Mouse (Mus musculus) cerebellum, postnatal 36 days (tissue): ENCODE results near the gene Syk.

Experiments
- DNase-seq, 2 experiments: peaks; one replicate each; pipeline ENCODE4 v3.0.0; 2021 to 2022; ENCODE audit warnings: mixed read lengths in 2 of 2

Gene Syk

GRCm38 (mm10) chr13:52569194-52569769, 13.7 kb upstream of the Syk start:
- DNase-seq, result no peak

DNA sequence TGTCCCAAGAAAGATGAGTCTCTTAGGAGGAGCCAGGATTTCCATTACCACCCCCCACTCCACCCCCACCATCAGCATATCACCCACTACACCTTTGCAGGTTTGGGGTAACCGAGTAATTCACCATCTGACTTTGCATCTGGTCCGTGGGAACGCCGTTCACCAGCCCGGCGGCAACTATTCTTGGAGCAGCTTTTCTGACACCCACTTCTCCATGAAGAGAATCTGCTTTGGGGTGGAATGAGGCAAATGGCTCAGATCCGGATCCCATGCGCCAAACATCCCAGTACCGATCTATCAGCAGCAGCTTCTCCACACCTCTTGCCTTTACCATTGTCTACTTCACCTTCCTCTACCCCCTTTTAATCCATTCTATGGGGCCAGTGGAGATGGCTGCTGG, 12.7 kb upstream of the Syk start:
- DNase-seq, result no peak

- DNase-seq, result no peak
Observed at GRCm38 (mm10) chr13:52571591-52572384, 11.2 kb upstream of the Syk start.

DNA sequence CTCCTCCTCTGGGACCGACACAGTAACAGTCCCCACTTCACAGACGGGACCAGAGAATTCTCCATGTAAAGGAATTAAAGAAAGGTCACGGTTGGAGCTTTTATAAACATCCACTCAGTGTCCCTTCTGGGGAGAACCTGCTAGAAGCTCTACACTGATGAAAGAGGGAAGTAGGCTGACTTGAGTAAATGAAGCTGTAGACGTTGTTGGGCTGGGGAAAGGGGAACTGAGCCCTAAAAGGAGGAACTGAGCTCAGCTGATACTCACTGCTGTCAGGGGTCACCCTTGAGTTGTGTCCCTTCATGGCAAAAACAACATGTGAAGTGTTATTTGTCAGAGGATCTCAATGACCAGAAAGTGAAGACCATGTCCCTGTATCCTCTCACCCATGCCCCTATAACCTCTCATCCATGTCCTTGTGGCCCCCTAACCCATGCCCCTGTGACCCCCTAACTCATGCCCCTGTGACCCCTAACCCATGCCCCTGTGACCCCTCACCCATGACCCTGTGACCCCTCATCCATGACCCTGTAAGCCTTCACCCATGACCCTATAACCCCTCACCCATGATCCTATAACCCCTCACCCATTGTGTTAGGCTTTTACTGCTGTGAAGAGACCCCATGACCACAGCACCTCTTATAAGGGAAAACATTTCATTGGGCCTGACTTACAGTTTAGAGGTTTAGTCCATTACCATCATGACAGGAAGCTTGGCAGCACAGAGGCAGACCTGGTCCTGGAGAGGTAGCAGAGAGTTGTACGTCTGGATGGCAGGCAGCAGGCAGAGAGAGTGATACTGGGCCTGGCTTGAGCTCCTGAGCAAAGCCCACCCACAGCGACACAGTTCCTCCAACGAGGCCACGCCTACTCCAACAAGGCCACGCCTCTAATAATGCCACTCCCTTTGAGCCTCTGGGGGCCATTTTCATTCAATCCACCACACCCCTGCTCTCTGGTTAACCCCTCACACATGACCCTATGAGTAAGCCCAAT, 10.2 kb upstream of the Syk start:
- no peak for DNase-seq

DNA sequence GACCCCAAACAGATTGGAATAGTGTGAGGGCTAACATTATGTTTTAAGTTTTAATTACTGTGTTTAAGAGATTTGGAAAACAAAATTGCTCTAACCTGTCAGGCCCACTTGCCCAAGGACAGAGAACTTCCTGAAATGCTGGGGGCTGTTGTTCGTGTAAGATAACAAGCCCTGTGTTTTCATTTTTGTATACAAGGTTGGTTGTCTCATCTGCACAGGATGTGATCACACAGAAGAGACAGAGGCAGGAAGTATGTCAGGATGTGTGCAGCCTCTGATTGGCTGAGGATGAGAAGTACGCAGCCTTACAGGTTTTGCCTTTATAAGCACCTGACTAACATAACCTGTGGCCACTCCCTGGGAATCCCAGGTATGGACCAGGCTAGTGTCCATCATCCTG, 8.7 kb upstream of the Syk start:
- DNase-seq, result no peak

DNA sequence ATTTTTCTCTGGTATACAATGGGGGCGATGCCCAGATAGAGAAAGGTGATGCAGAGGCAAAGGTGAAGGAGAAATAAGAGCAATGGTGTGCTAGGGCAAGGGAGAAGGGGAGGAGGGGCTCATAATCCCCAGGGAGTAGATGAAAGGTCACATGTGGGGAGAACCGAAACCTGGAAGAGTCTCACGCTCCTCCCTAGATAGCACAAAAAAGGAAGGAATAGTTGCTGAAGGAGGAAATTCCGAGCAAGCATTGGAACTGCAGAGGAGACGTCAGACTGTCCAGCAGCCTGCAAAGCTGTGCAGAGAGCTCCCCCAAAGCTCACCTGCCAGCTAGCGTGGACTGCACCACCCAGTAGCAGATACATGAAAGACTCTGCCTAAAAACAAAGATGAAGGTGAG, 7.5 kb upstream of the Syk start:
- DNase-seq, result no peak

DNA sequence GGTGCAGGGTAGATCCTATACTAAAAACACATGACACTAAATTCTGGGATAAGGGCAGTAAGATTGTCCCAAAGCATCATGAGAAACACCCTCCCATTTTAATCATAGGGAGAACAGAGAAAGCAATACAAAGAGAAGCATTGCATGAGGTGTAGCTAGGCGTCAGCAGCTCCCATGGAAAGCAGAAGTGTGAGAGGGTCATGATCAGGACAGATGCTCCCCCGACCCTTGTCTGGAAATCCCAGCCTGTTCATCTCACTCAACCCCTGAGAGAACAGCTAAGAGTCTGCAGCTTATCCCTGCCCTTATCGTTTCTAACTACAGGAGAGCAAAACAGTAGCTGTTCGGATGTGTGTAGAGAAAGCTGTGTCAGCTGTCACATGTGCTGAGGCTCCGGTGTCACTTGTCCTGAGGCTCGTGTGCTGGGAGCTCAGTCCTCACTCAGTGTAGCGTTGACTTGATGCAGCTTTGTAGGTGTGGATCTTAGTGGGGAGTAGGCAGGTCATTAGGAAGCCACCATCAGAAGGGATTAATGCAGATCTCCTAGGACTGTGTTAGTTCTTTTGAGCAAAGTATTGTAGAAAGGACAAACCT, 6.9 kb upstream of the Syk start:
- DNase-seq, result no peak

DNA sequence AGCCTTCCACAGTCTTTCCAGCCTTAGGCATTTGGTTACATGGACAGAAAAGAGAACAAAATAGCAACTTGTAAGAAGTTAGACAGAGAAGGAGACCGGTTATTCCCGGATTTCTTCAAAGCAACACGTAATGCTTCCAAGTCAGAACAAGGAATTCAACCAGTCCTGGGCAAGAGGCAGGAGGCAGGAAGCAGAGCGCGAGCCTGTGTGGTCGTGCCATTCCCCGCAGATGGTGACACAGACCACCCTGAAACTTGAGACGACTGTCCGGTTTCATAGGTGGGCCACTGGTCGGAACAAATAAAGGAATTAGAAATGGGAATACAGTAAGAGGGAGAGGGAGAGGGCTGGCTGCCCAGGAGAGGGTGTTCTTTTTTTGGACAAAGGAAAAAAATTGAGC, 6.1 kb upstream of the Syk start:
- no peak for DNase-seq

DNA sequence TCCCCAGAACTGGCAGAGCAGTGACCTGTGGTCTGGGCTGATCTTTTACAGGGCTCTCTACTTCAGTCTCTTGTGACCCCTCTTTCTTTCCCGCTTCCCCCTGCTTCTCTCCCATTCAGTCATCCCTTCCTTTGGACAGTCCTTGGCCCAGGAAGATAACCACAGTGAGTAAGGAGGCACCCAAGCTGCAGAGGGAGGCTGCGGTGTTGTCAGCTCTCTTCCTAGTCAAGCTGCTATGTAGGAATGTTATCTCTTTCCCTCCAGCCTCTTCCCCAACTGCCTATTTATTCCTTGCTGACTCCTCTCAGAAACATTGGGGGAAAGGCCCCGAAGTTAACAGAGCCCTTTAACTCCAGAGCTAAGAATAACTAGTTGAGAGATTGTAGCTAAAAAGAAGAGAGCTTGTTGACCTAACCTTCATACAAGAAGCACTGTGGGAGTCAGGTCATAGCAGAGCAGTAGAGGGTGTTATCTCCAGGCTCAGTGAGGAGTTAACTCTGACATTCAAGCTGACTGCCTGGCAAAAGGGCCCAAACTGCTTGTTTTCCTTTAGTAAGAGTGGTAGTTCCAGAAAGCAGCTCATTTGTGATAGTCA, 5.5 kb upstream of the Syk start:
- DNase-seq, result no peak

- no peak for DNase-seq
Observed at GRCm38 (mm10) chr13:52577939-52578338, 5.0 kb upstream of the Syk start.

- no peak for DNase-seq
Observed at GRCm38 (mm10) chr13:52578776-52579175, 4.2 kb upstream of the Syk start.

DNA sequence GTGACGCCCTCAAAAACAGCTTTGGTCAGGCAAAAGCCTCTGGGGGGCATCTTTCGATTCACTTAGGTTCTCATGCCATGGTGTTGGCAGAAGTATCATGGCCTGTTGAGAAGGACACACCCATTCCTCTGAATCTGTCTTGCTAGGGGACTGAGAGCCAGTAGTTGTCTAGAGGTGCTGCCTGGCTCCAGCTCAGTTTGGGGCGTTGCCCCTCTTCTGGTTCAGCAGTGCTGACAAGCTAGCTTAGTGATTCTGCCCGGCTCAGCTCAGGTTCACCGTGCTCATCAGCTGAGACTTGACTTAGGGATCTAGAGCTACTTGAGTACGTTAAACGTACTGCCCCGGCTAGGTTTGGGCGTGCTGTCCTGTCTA, 481 bp upstream of the Syk start:
- DNase-seq, result no peak

- DNase-seq, result no peak
Observed at GRCm38 (mm10) chr13:52583943-52584562, 1.1 kb downstream of the Syk start.

DNA sequence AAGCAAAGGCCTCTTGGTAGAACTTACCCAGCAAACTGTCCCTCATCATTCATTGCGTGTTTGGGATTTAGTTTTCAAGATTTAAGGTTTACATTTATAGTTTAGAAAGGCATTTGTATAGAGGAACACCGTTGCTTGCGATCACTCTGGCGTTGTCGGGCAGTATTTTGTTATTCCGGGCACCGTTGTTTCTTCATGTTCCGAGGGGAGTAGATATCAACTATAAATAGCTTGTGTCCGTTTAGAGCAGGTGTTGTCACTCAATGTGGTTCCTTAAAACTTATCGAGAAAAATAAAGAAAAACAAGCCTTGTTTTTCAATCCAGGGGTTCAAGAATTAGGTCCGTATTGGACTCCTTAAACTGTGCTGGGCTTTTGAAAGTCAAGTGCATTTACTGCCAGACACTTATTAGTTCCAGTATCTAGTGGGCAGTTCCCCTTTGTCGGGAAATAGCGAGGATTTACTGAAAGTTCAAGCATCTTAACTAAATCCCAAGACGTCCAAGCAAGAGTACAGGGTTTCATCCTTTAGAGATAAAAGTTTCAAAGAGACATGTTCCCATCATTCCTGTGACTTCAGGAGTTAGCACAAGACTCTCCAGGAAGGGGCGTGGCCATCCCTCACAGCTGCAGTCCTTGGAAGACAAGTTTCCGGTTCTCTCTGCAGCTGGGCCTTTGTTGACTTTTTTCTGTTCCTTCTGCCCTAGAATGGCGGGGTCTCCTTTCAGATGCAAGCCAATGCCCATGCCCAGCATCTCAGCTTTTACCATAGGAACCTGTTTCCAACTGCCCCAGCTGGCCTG, 1.9 kb downstream of the Syk start:
- DNase-seq, result no peak

GRCm38 (mm10) chr13:52587761-52588160, 4.8 kb downstream of the Syk start:
- no peak for DNase-seq

GRCm38 (mm10) chr13:52589043-52589442, 6.1 kb downstream of the Syk start:
- DNase-seq, result no peak

- DNase-seq, result no peak
Observed at GRCm38 (mm10) chr13:52591831-52592230, 8.9 kb downstream of the Syk start.

DNA sequence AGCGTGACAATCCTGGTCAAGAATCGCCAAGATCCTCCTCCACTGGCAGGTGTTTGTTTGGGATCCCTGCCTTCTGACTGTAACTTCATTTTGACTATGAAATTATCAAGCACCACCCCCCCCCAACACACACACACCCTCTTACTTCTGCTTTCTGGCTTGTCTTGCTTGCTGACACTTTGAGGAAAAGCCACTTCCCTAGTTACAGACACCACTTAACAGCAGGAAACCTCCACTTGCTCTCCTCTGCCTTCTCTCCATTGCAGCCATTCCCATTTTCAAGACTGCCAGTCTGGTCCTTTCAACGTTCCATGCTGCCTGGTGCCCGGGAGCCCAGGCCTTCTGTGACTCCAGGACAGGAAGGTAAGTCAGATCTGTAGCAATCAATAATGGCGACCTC, 13.7 kb downstream of the Syk start:
- DNase-seq, result no peak

- no peak for DNase-seq
Observed at GRCm38 (mm10) chr13:52597092-52597678, 14.2 kb downstream of the Syk start.

GRCm38 (mm10) chr13:52598233-52598632, 15.3 kb downstream of the Syk start:
- DNase-seq, result no peak
